Mouse (Mus musculus): ENCODE measurements around the gene Fadd. TPM values are rescaled to one million over a fixed set of nuclear protein-coding genes. Genes with fewer than 3 reads are reported as not detected.

Gene Fadd
- polyA plus RNA-seq, 1 experiment from 2014 or later = 8.6 TPM

DNA sequence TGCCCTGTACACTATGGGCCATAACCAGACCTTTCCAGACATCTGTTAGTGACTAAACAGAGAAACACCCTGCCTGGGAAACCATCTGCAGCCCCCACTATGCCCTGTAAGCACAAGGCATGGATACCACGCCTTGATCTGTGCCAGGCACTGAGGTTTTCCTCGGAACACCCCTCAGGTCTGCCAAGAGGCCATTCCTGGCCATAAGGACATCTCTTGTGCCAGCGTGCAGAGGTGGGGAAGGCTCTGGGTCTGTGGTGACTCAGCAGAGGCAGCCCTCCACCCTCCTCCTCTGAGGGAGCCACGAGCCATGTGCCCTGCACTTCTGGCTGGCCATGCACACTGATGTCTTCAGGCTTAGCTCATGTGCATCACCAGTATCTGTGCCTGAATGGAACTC, 30.6 kb upstream of the Fadd start:
- Histone ChIP-seq H3K27ac (ENCODE audit: low read depth, low read length) (no peak overlapping the region), H3K4me3 (ENCODE audit: low read depth, low read length) (no peak overlapping the region), H3K9ac (ENCODE audit: low read depth, low read length) (no peak overlapping the region), H3K27me3 (ENCODE audit: control insufficient read depth, insufficient read depth, low read length) (no peaks in the 10 kb centered on the region), H3K36me3 (ENCODE audit: control insufficient read depth, insufficient read depth, low read length) (no peaks in the 10 kb centered on the region), H3K9me3 (ENCODE audit: control insufficient read depth, low read length) (no peaks in the 10 kb centered on the region), H3K4me2 (replicated peaks; ENCODE audit: low read depth, low read length) (no peak overlapping the region), H3K4me1 (replicated peaks; ENCODE audit: control insufficient read depth, insufficient read depth, low read length) (no peaks in the 10 kb centered on the region)
- DNase-seq (ENCODE audit: low spot score) (no peak), ATAC-seq (ENCODE audit: low FRiP score) (no peak)
- WGBS = 87% methylated on average over 4 of the region's 4 CpGs

DNA sequence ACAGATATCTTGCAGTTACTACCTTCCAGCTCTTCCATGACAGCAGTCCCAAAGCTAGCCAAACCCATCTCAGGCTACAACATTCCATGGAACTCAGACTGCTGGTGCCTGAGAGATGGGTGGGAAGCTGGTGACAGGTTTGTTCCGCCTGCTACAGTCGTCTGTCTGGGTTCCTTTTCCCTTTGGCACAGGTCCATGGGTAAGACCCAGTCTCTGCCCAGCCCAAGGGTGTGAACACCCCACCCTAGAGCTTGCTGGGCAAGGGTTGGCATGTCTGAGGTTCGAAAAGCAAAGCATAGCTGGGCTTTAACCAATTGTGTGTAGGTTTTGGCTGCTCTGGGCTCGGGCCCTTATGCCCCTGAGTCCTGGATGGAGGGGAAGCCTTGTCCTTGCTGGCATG, 30.1 kb upstream of the Fadd start:
- H3K27me3 ChIP-seq (ENCODE audit: control insufficient read depth, insufficient read depth, low read length) = no peaks in the 10 kb centered on the region
- H3K4me1 ChIP-seq (replicated peaks; ENCODE audit: control insufficient read depth, insufficient read depth, low read length) = no peaks in the 10 kb centered on the region
- H3K36me3 ChIP-seq (ENCODE audit: control insufficient read depth, insufficient read depth, low read length) = no peaks in the 10 kb centered on the region
- DNase-seq (ENCODE audit: low spot score) (no peak), ATAC-seq (ENCODE audit: low FRiP score) (no peak)
- H3K9me3 ChIP-seq (ENCODE audit: control insufficient read depth, low read length) = no peaks in the 10 kb centered on the region
- 87% methylated on average over 4 of the region's 4 CpGs for WGBS
- no peak overlapping the region for H3K9ac ChIP-seq (ENCODE audit: low read depth, low read length)
- no peak overlapping the region for H3K27ac ChIP-seq (ENCODE audit: low read depth, low read length)
- no peak overlapping the region for H3K4me2 ChIP-seq (replicated peaks; ENCODE audit: low read depth, low read length)
- H3K4me3 ChIP-seq (ENCODE audit: low read depth, low read length) = no peak overlapping the region

- H3K36me3 ChIP-seq (ENCODE audit: control insufficient read depth, insufficient read depth, low read length) = no peaks in the 10 kb centered on the region
- DNase-seq (ENCODE audit: low spot score) (no peak), ATAC-seq (ENCODE audit: low FRiP score) (no peak)
- no peaks in the 10 kb centered on the region for H3K4me1 ChIP-seq (replicated peaks; ENCODE audit: control insufficient read depth, insufficient read depth, low read length)
- H3K27me3 ChIP-seq (ENCODE audit: control insufficient read depth, insufficient read depth, low read length) = no peaks in the 10 kb centered on the region
- H3K4me3 ChIP-seq (ENCODE audit: low read depth, low read length) = no peak overlapping the region
- H3K27ac ChIP-seq (ENCODE audit: low read depth, low read length) = no peak overlapping the region
- H3K9me3 ChIP-seq (ENCODE audit: control insufficient read depth, low read length) = no peaks in the 10 kb centered on the region
- H3K9ac ChIP-seq (ENCODE audit: low read depth, low read length) = no peak overlapping the region
- H3K4me2 ChIP-seq (replicated peaks; ENCODE audit: low read depth, low read length) = no peak overlapping the region
- 95% methylated on average over 16 of the region's 16 CpGs for WGBS
Observed at GRCm38 (mm10) chr7:144611595-144611994, 29.3 kb upstream of the Fadd start.

DNA sequence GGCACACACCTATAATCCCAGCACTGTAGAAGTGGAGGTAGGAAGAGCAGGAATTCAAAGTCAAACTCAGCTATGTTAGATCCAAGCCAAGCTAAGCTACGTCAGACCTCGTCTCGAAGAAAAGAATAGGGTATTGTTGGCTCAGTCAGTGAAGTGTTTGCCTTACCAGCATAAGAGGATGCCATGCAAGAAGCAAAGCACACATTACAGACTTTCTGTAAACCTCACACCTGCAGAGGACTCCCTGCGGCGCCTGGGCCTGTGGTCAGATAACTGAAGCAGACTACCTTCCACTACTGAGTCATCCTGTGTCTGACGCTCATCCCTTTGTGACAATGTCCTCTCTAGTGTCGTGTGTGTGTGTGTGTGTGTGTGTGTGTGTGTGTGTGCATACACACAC, 27.3 kb upstream of the Fadd start:
- Histone ChIP-seq H3K4me2 (replicated peaks; ENCODE audit: low read depth, low read length) (no peak overlapping the region), H3K4me1 (replicated peaks; ENCODE audit: control insufficient read depth, insufficient read depth, low read length) (no peaks in the 10 kb centered on the region), H3K9ac (ENCODE audit: low read depth, low read length) (no peak overlapping the region), H3K4me3 (ENCODE audit: low read depth, low read length) (no peak overlapping the region), H3K9me3 (ENCODE audit: control insufficient read depth, low read length) (no peaks in the 10 kb centered on the region), H3K36me3 (ENCODE audit: control insufficient read depth, insufficient read depth, low read length) (no peaks in the 10 kb centered on the region), H3K27me3 (ENCODE audit: control insufficient read depth, insufficient read depth, low read length) (no peaks in the 10 kb centered on the region), H3K27ac (ENCODE audit: low read depth, low read length) (no peak overlapping the region)
- ATAC-seq (ENCODE audit: low FRiP score) (no peak), DNase-seq (ENCODE audit: low spot score) (no peak)
- 75% methylated on average over 7 of the region's 7 CpGs for WGBS

DNA sequence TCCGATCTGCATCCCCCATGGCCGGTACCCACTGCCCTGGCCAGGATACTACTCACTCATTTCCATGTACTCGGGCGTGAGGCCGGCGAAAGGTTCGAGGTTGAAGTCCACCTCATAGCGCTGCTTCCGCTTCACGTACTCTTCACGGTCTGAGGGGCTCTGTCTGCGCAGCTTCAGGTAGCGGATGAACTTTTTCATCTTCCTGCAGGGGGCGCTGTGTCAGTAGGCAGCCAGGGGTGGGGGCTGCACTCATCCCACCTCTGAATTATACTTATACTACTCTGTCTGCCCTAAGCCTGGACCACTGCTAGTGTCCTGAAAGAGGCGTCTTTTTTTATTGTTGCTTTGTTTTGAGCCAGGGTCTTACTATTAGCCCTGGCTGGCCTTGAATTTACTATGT, 25.6 kb upstream of the Fadd start:
- ATAC-seq (ENCODE audit: low FRiP score) (no peak), DNase-seq (ENCODE audit: low spot score) (no peak)
- Histone ChIP-seq H3K27me3 (ENCODE audit: control insufficient read depth, insufficient read depth, low read length) (no peaks in the 10 kb centered on the region), H3K4me2 (replicated peaks; ENCODE audit: low read depth, low read length) (no peak overlapping the region), H3K36me3 (ENCODE audit: control insufficient read depth, insufficient read depth, low read length) (no peaks in the 10 kb centered on the region), H3K4me1 (replicated peaks; ENCODE audit: control insufficient read depth, insufficient read depth, low read length) (no peaks in the 10 kb centered on the region), H3K27ac (ENCODE audit: low read depth, low read length) (no peak overlapping the region), H3K9me3 (ENCODE audit: control insufficient read depth, low read length) (no peaks in the 10 kb centered on the region), H3K4me3 (ENCODE audit: low read depth, low read length) (no peak overlapping the region), H3K9ac (ENCODE audit: low read depth, low read length) (no peak overlapping the region)
- 89% methylated on average over 15 of the region's 15 CpGs for WGBS

GRCm38 (mm10) chr7:144604735-144605134, 22.5 kb upstream of the Fadd start:
- DNase-seq (ENCODE audit: low spot score) (no peak), ATAC-seq (ENCODE audit: low FRiP score) (no peak)
- H3K27ac ChIP-seq (ENCODE audit: low read depth, low read length) = no peak overlapping the region
- no peaks in the 10 kb centered on the region for H3K27me3 ChIP-seq (ENCODE audit: control insufficient read depth, insufficient read depth, low read length)
- H3K4me2 ChIP-seq (replicated peaks; ENCODE audit: low read depth, low read length) = no peak overlapping the region
- H3K4me1 ChIP-seq (replicated peaks; ENCODE audit: control insufficient read depth, insufficient read depth, low read length) = 0 out of 2 replicates have a peak, but pooled peaks cover 4% of the 10 kb centered on the region
- no peaks in the 10 kb centered on the region for H3K9me3 ChIP-seq (ENCODE audit: control insufficient read depth, low read length)
- H3K36me3 ChIP-seq (ENCODE audit: control insufficient read depth, insufficient read depth, low read length) = no peaks in the 10 kb centered on the region
- no peak overlapping the region for H3K4me3 ChIP-seq (ENCODE audit: low read depth, low read length)
- 74% methylated on average over 4 of the region's 4 CpGs for WGBS
- H3K9ac ChIP-seq (ENCODE audit: low read depth, low read length) = no peak overlapping the region

DNA sequence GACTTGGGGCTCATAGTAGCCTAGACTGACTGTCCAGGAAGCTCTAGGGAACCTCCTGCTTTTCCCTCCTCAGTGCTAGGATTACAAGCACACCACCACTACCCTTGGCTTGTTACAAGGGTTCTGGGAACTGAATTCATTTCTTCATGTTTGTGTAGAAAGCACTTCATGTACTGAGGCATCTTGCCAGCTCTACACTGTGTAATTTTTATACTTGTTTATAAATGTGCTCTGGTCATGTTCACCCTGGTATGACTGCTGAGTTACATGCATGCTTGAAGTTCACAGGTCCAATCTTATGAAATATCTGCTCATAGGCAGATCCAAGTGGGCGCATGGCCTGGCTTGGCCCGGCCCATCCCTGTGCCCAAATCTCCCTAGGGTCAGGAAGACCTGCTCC, 22.0 kb upstream of the Fadd start:
- no peak overlapping the region for H3K9ac ChIP-seq (ENCODE audit: low read depth, low read length)
- H3K4me1 ChIP-seq (replicated peaks; ENCODE audit: control insufficient read depth, insufficient read depth, low read length) = 0 out of 2 replicates have a peak, but pooled peaks cover 4% of the 10 kb centered on the region
- H3K36me3 ChIP-seq (ENCODE audit: control insufficient read depth, insufficient read depth, low read length) = no peaks in the 10 kb centered on the region
- ATAC-seq (ENCODE audit: low FRiP score) = no peak
- no peaks in the 10 kb centered on the region for H3K27me3 ChIP-seq (ENCODE audit: control insufficient read depth, insufficient read depth, low read length)
- H3K4me2 ChIP-seq (replicated peaks; ENCODE audit: low read depth, low read length) = no peak overlapping the region
- H3K27ac ChIP-seq (ENCODE audit: low read depth, low read length) = no peak overlapping the region
- 98% methylated on average over 2 of the region's 2 CpGs for WGBS
- no peaks in the 10 kb centered on the region for H3K9me3 ChIP-seq (ENCODE audit: control insufficient read depth, low read length)
- no peak for DNase-seq (ENCODE audit: low spot score)
- H3K4me3 ChIP-seq (ENCODE audit: low read depth, low read length) = no peak overlapping the region

DNA sequence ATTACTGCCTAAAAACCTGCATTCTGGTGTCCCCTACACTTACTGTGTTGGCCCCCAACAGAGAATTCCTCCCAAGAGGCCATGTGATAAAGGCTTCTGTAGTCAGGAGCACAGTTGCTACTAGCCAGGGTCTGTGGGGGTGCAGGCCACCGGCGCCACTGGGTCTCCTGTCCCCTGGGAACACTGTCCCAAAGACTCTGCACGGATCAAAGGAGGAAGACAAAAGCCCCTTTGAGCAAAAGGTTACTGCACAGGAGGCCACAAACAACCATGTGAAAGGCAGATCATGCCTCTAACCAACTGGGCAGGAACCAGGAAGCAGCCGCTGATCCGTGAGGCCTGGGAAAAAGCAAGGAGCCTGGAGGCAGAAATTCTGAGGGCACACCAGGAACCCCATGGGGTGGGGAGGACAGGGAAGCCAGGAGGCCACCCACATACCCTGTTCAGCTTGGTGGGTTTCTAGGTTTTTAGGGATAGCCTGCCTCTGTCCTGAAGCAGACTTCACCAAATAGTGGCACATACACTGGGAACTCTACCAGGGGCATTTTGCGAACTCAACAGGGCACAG, 18.2 kb upstream of the Fadd start:
- Histone ChIP-seq H3K4me3 (ENCODE audit: low read depth, low read length) (no peak overlapping the region), H3K27ac (ENCODE audit: low read depth, low read length) (no peak overlapping the region), H3K4me2 (replicated peaks; ENCODE audit: low read depth, low read length) (no peak overlapping the region), H3K36me3 (ENCODE audit: control insufficient read depth, insufficient read depth, low read length) (no peaks in the 10 kb centered on the region), H3K4me1 (replicated peaks; ENCODE audit: control insufficient read depth, insufficient read depth, low read length) (0 out of 2 replicates have a peak, but pooled peaks cover 4% of the 10 kb centered on the region), H3K27me3 (ENCODE audit: control insufficient read depth, insufficient read depth, low read length) (0 out of 2 replicates have a peak, but pooled peaks cover 2% of the 10 kb centered on the region), H3K9me3 (ENCODE audit: control insufficient read depth, low read length) (no peaks in the 10 kb centered on the region), H3K9ac (ENCODE audit: low read depth, low read length) (no peak overlapping the region)
- DNase-seq (ENCODE audit: low spot score) (peak; percentile 19), ATAC-seq (ENCODE audit: low FRiP score) (no peak)
- 25% methylated on average over 6 of the region's 6 CpGs for WGBS

GRCm38 (mm10) chr7:144589508-144589907, 7.2 kb upstream of the Fadd start:
- Histone ChIP-seq H3K4me1 (replicated peaks; ENCODE audit: control insufficient read depth, insufficient read depth, low read length) (no peaks in the 10 kb centered on the region), H3K27ac (ENCODE audit: low read depth, low read length) (no peak overlapping the region), H3K27me3 (ENCODE audit: control insufficient read depth, insufficient read depth, low read length) (no peaks in the 10 kb centered on the region), H3K4me2 (replicated peaks; ENCODE audit: low read depth, low read length) (no peak overlapping the region), H3K9me3 (ENCODE audit: control insufficient read depth, low read length) (no peaks in the 10 kb centered on the region), H3K9ac (ENCODE audit: low read depth, low read length) (no peak overlapping the region), H3K4me3 (ENCODE audit: low read depth, low read length) (no peak overlapping the region), H3K36me3 (ENCODE audit: control insufficient read depth, insufficient read depth, low read length) (no peaks in the 10 kb centered on the region)
- peak; percentile 26 for DNase-seq (ENCODE audit: low spot score)
- ATAC-seq (ENCODE audit: low FRiP score) = no peak
- 82% methylated on average over 3 of the region's 3 CpGs for WGBS
